Mouse (Mus musculus) layer of hippocampus, adult 9-10 months (tissue): ENCODE data around the gene Mylk4.

Experiments
- DNase-seq: peaks from one replicate; pipeline ENCODE4 v3.0.0; 2022; ENCODE audit warnings: low spot score

The Mylk4 gene

GRCm38 (mm10) chr13:32707894-32708293, 75.9 kb downstream of the Mylk4 start:
- DNase-seq: no peak

- DNase-seq: no peak
Observed at GRCm38 (mm10) chr13:32706651-32707288, 77.0 kb downstream of the Mylk4 start.

- no peak for DNase-seq
Observed at GRCm38 (mm10) chr13:32705315-32705714, 78.4 kb downstream of the Mylk4 start.

GRCm38 (mm10) chr13:32704911-32705310, 78.8 kb downstream of the Mylk4 start:
- no peak for DNase-seq

- no peak for DNase-seq
Observed at GRCm38 (mm10) chr13:32701564-32701963, 82.2 kb downstream of the Mylk4 start.

- no peak for DNase-seq
Observed at GRCm38 (mm10) chr13:32699376-32699775, 84.4 kb downstream of the Mylk4 start.

- no peak for DNase-seq
Observed at GRCm38 (mm10) chr13:32698956-32699355, 84.8 kb downstream of the Mylk4 start.

GRCm38 (mm10) chr13:32693886-32694455, 89.8 kb downstream of the Mylk4 start:
- DNase-seq: no peak

- no peak for DNase-seq
Observed at GRCm38 (mm10) chr13:32692563-32692962, 91.2 kb downstream of the Mylk4 start.

- no peak for DNase-seq
Observed at GRCm38 (mm10) chr13:32690279-32690678, 93.5 kb downstream of the Mylk4 start.

GRCm38 (mm10) chr13:32680868-32681515, 102.8 kb downstream of the Mylk4 start:
- DNase-seq: peak; percentile 45

GRCm38 (mm10) chr13:32680121-32680551, 103.6 kb downstream of the Mylk4 start:
- DNase-seq: no peak

GRCm38 (mm10) chr13:32678998-32679397, 104.8 kb downstream of the Mylk4 start:
- no peak for DNase-seq

- DNase-seq: no peak
Observed at GRCm38 (mm10) chr13:32670782-32671181, 113.0 kb downstream of the Mylk4 start.

- no peak for DNase-seq
Observed at GRCm38 (mm10) chr13:32668296-32668695, 115.5 kb downstream of the Mylk4 start.

- no peak for DNase-seq
Observed at GRCm38 (mm10) chr13:32667386-32667785, 116.4 kb downstream of the Mylk4 start.

GRCm38 (mm10) chr13:32662041-32662440, 121.7 kb downstream of the Mylk4 start:
- DNase-seq: no peak

GRCm38 (mm10) chr13:32660294-32660693, 123.5 kb downstream of the Mylk4 start:
- no peak for DNase-seq

- DNase-seq: no peak
Observed at GRCm38 (mm10) chr13:32659271-32659670, 124.5 kb downstream of the Mylk4 start.

GRCm38 (mm10) chr13:32657583-32657982, 126.2 kb downstream of the Mylk4 start:
- no peak for DNase-seq
